Mouse (Mus musculus) heart, postnatal 0 days (tissue): Measurements from ENCODE around the gene Stk4.

Experiments
- CTCF ChIP-seq: IDR thresholded peaks from 2 replicates; pipeline ENCODE4 v1.5.1; 2016; ENCODE audit warnings: antibody characterized with exemption, control low read depth, low read depth
- EP300 ChIP-seq: IDR thresholded peaks from 2 replicates; pipeline ENCODE4 v1.6.1; 2016; ENCODE audit warnings: antibody characterized with exemption, low read depth

- no peak for TF ChIP-seq CTCF
- TF ChIP-seq EP300: no peak
Observed at GRCm38 (mm10) chr2:164081577-164081976, 11.5 kb downstream of the Stk4 start.
